Mouse (Mus musculus): Measurements from ENCODE around the gene Sec14l4.
A peak's percentile ranks its signal among the peaks of the same experiment; 100 is the strongest.
"Not testable (repeated sequence)": the region's sequence is repeated elsewhere in the genome, so short reads cannot be mapped to it uniquely, and the experiment has no call there.

Gene Sec14l4

DNA sequence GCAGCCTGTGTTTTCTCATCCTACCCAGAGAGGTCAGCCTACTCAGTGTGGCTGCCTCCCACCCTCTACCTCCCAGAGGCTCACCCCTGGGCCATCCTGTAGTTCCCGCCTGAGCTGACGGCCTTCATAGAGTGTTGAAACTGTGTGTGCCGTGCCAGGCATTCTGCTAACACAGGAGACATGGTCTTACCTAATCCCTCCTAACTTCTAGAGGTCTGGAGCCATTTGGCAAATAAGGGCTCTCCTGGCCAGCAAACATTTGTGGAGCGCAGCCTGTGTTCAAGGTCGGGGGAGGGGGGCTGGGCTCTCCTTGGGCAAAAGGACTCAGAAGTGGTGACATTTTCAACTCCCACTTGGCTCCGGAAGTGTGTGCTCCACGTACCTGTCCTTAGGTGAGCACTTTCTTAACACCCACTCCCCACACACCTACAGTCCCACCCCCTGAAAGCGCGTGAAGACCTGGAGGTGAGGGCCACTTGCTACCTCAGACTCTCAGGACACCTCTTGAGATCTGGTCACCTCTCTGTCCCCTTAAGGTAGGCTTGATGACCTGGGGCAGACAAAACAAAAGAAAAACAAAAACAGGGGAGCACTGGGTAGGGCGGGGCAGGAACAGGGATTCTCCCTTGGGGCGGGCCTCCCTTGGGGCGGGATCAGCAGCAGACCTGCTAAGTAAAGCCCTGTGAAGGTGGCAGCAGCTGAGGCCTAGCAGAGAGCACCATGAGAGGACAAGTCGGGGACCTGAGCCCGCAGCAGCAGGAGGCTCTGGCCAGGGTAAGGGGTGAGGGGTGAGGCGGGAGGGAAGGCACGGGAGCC, at the start of gene Sec14l4:
Gene Sec14l4 (plus strand): TSS at position 337 of the 816 bp plus-strand sequence.
- DNase-seq (ENCODE audit: low read depth, low spot score) = no peak

DNA sequence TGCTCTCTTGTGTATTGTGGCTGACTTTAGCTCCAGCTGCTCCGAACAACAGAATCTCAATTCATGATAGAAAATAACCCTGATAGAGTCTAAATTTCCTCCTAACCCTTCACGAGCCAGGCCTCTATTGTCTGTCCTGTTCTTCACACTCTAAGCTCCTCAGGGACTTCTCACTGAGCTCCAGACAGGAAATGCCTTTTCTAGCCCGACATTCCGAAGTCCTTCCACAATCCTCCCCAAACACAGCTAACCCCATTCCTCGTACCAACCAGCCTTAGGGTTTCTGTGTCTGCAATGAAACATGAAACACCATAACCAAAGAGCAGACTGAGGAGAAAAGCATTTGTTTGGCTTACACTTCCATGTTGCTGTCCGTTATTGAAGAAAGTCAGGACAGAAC, 49.7 kb upstream of the Sec14l4 start:
- DNase-seq (ENCODE audit: low read depth, low spot score) = no peak

DNA sequence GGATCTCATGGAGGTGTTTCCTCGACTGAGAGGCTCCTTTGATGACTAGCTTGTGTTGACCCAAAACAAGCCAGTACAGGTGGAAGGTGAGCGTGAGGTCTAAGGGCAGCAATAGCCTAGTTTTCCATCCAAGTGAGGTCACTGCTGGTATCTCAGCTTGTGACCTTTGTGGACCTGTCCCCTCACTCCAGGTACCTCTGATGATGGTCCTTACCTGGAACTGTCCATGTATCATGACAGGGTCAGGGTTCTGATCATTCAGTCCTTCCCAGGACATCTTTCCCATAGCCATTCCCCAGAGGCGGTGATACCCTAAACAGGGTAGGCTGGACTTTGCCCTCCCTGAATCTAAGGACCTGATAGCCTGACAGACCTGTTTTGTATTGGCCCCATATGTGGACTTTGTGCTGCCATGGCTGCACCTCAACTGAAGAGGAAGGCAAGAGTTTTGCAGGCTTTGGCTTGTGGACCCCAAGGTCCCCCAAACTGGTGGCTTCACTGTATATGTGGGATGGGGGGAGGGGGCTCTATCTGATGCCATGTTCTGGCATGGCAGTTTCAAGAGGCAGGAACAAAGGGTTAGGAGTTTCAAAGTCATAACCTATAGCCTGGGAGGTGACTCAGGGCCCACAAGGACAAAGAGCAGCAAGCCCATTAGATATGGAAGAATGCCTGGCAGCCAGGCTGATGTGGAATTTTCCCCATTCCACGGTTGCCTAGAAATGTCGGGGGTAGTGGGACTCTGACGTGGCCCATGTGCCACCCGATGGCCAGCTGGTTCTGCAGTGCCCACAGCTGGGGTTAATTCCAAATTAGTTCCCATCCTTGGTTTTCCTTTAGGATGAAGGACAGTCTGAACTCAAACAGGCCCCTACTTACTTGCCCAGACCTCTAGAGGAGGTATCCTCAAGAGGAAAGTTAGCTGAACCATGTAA, 48.7 kb upstream of the Sec14l4 start:
- no peak for DNase-seq (ENCODE audit: low read depth, low spot score)

DNA sequence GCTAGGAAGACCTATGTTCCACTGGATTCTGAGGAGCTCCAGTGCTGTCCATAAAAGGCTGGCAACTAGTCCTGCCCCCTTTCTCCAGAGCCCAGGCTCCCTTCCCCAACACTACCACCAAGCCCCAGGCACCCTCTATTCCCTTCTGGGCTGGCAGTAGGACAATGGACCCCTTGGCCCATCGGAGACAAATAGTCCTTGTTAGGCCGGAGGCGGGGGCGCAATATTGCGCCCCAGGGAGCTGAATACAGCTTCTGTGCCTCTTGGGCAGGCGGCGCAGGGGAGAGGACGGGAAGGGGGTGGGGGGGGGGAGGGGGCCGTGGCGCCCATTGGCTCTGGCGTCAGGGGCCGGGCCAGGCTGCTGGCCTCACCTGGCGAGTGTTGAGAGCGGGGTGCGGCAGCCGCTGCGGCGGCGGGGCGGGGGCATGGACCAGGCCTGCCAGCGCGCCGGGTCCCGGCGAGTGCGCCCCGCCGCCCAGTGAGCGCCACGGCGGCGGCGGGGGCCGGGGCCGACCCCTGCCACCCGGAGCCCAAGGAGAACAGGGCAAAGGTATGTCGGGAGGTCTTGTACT, 47.9 kb upstream of the Sec14l4 start, which contains the start of gene Gal3st1:
Gene Gal3st1 (plus strand): TSS at position 346 of the 572 bp plus-strand sequence.
- DNase-seq (ENCODE audit: low read depth, low spot score) = no peak

DNA sequence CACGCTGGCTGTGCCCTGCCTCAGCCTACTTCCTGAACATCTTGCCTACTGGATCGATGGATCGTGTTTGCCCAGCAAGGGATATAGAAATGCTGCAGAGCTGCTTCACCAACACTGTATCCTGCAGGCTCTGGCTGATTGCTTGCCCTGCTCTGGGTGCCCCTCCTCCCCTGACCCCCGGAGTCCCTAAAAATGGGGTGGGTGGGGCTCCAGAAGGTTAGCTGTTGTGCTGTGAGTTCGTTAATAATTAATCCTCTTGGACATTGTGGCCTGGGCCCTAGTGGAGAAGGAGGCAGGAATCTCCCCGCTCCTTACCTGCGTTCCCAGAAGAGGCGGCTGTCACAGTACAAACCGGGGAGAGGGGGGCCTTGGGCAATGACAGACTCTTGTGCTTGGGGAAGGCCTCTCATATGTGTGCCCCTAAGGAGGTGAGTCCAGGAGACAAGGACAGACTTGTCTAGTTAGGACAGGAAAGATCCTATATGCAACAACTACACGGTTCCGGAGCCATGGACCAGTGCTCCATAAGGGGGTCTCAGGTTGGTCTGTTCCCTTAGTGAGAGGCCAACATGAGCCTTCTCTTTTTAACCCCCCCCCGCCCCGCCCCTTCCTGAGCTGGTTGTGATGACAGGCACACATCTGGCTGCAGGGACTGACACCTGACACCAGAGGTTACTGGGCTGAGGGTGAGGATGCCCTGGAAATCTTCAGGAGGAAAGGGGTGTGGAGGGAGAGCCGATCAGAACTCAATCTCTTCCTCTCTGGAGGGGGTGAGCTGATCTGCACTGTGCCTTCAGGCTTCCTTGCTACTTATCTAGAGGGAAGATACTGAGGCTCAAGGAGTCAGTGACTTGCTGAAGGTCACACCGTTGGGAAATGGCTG, 47.2 kb upstream of the Sec14l4 start:
- no peak for DNase-seq (ENCODE audit: low read depth, low spot score)

DNA sequence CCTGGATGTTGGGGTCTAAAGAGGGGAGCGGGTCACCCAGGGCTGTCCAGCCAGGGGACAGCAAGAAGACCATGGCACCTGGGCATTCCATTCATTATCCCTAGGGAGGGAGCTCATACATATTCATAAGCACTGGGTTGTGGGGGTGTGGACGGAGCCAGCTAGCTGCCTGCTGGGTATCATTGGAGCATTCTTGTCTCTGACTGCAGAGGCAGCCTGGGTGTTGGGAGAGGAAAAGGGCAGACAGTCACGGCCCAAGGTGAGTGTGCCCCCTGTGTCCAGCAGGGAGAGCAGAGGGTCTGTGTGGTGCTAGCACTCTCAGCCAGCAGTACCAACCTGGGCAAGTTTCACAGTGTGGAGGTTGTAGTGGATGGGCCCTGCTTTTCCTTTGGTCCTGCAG, 41.5 kb upstream of the Sec14l4 start:
- no peak for DNase-seq (ENCODE audit: low read depth, low spot score)

DNA sequence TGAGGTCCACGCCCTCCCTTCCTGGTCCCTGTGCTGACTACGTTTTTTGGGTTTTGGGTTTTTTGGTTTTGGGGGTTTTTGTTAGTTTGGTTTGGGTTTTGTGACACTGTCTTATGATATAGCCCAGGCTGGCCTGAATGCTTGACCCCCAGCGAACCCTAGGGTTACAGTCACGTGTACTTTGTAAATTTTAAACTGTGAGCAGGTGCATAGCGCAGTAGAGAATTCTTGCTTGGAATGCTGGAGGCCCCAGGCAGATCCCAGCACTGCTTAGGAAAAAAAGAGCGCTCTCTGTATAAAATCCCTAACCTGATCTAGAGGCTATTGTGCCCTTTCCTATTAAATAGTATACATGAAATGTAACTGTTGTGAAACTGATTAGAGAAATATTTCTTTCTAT, 38.1 kb upstream of the Sec14l4 start:
- no peak for DNase-seq (ENCODE audit: low read depth, low spot score)

DNA sequence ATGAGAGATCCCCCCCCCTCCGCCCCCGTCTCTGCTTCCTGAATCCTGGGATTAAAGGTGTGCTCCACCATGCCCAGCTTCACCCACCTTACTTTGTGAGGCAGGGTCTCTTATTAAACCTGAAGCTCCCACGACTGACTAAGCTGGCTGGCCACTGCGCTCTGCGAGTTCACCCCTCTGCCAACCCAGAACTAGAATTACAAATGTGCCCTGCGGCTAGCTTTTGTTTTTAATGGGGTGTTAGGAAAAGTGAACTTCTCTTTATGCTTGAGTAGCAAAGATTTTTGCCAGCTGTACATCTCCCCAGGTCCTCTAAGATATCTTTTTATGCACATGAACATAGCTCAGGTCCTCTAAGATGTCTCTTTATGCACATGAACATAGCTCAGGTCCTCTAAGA, 37.3 kb upstream of the Sec14l4 start:
- no peak for DNase-seq (ENCODE audit: low read depth, low spot score)

DNA sequence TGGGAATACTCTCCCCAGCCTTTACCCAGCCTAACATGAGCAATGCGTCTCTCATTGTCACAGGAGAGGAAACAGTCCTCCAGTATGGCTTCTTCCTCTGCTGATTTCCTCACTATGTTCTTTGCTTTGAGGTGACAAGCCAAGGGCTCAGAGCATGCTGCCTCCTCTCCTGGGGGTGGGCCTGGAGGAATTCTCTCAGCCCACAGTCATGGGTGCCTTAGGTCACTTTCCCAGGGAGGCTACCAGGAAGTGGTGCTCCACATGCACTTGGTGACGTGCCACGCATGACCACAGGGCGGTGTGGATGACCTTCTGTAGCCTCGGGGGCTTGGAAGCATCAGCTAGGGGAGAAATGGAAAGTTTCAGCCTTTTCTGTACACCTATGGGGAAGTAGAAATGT, 35.8 kb upstream of the Sec14l4 start:
- DNase-seq (ENCODE audit: low read depth, low spot score) = no peak

DNA sequence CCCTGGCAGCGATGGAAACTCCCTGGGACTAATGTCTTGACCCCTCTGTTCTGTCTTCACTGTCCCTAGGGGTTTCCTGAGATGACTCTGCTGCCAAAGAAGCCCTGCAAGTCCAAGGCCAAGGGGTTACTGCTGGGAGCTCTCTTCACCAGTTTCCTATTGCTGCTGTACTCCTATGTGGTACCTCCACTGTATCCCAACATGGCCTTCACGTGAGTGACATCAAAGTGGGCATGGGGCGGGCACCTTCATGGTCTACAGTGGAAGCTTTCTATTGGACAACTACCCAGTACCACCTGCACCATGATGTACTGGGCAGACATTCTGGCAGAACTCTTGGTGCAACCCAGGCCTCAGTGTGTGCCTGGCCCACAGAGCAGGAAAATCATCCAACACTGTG, 34.4 kb upstream of the Sec14l4 start:
- no peak for DNase-seq (ENCODE audit: low read depth, low spot score)

DNA sequence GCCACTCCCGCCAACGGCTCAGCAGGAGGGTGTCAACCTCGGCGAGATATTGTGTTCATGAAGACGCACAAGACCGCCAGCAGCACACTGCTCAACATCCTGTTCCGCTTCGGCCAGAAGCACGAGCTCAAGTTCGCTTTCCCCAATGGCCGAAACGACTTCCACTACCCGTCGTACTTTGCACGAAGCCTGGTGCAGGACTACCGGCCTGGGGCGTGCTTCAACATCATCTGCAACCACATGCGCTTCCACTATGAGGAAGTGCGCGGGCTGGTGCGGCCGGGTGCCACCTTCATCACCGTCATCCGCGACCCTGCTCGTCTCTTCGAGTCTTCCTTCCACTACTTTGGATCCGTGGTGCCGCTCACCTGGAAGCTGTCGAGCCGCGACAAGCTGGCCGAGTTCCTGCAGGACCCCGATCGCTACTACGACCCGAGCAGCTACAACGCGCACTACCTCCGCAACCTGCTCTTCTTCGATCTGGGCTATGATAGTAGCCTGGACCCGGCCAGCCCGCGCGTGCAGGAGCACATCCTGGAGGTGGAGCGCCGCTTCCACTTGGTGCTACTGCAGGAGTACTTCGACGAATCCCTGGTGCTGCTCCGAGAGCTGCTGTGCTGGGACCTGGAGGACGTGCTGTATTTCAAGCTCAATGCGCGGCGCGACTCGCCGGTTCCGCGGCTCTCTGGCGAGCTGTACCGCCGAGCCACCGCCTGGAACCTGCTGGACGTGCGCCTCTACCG, 33.1 kb upstream of the Sec14l4 start:
- no peak for DNase-seq (ENCODE audit: low read depth, low spot score)

DNA sequence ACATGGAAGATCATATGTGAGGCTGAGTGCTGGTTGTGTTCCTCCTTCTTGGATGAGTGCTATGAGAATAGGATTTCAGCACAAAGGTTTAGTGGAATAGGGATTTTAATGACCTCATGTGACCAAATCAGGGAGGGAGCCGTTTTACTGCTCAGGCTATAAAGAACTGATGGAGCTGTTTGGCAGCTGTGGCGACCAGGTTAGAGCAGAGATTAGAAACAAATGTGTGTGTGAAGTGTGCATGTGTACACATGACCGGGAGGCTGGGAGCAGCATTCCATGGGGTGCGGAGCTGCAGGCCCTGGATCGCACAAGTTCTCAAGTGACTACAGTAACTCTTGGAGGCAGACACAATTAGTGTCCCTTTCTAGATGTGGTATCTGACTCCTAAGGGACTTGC, 31.7 kb upstream of the Sec14l4 start:
- no peak for DNase-seq (ENCODE audit: low read depth, low spot score)

DNA sequence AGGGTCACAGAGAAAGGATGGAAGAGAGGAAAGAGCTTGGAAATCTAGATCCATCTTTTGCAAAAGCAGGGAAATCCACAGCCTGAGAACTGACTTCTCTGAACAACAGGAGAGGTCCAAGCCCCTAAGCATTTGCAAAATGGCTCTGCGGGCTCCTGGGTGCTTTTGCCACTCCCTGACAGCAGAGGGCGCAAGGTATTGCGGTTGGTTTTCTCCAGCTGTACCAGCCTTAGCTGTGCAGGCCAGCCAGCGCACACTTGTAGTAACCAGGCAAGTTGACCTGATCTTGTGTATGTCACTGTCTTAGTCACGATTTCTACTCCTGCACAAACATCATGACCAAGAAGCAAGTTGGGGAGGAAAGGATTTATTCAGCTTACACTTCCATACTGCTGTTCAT, 29.7 kb upstream of the Sec14l4 start:
- DNase-seq (ENCODE audit: low read depth, low spot score) = peak; percentile 7

DNA sequence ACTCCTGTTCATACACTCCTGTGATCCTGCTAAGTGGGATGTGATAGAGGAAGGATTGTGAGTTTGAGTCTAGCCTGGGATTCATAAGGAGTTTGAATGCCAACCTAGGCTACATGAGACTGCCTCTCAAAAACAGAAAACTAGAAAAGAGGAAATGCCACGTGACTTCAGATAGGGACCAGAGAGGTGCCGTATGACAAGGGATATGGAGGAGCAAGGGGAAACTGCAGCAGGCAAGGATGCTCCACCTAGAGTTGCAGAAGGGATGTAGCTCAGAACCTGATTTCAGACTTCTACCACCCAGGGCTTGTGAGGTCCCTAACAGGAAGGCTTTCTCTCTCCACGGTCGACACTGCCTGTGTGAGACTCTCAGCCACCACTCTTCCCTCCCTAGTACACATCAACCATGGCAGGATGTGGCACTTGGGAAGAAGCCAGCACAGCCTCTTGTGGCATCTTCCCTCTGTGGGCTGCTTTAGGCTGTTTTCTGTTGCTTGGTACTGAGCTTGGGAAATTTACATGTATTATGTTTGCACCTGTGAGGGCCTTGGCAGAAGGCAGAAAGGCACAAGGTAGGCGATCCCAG, 25.9 kb upstream of the Sec14l4 start:
- no peak for DNase-seq (ENCODE audit: low read depth, low spot score)

DNA sequence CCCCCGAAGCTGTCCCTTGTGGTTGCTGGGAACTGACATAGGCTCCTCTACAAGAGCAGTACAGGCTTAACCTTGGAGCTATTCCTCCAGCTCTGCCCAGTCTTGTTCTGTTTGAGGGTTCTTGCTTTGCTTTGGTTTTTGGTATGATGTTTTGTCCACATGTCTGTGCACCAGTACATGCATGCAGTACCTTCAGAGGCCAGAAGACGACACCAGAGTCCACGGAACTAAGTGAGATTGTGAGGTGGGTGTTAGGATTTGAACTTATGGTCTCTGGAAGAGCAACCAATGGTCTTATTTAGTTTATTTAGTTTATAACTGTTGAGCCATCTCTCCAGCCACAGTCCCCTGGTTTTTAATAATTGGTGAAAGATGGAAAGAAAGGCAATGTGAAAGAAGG, 24.8 kb upstream of the Sec14l4 start:
- DNase-seq (ENCODE audit: low read depth, low spot score) = no peak

DNA sequence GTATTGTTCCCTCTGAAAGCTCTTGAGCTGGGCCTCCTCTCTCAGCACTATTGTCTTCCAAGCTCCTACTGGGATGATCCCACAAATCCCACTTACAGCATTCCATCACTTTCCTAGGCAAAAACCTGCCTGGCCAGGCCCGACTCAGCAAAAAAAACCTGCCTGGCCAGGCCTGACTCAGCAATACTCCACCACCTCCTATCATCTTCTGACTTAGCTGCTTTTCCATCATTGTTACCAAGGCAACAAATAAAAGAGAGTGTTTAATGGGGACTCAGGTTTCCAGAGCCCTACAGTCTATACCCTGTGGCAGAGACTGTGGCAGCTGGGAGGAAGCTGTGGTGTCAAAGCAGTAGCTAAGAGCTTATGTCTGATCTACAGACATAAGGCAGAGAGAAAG, 18.6 kb upstream of the Sec14l4 start:
- no peak for DNase-seq (ENCODE audit: low read depth, low spot score)

DNA sequence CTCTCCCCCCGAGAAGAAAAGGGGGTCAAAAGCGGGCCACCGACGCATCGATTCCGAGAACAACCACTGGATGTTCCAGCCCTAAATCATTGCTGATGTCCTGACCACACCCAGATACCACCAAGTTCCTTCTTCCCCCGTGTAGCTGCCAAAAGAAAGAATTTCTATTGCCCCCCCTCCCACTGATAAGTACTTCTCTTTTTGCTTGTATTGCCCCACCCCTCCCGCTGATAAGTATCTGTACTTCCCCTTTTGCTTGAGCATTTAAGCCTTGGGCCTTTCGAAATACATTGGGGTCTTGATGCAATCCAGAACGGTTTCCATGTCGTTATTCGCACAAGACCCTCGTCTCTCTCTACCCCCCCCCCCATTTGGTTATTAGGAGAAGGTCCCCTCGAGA, 15.5 kb upstream of the Sec14l4 start:
- DNase-seq (ENCODE audit: low read depth, low spot score) = not testable (repeated sequence)

DNA sequence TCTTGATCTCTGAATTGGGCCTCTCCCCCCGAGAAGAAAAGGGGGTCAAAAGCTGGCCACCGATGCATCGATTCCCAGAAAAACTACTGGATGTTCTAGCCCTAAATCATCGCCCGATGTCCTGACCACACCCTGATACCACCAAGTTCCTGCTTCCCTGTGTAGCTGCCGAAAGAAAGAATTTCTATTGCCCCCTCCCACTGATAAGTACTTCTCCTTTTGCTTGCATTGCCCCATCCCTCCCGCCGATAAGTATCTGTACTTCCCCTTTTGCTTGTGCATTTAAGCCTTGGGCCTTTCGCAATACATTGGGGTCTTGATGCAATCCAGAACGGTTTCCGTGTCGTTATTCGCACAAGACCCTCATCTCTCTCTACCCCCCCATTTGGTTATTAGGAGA, 9.2 kb upstream of the Sec14l4 start:
- not testable (repeated sequence) for DNase-seq (ENCODE audit: low read depth, low spot score)

DNA sequence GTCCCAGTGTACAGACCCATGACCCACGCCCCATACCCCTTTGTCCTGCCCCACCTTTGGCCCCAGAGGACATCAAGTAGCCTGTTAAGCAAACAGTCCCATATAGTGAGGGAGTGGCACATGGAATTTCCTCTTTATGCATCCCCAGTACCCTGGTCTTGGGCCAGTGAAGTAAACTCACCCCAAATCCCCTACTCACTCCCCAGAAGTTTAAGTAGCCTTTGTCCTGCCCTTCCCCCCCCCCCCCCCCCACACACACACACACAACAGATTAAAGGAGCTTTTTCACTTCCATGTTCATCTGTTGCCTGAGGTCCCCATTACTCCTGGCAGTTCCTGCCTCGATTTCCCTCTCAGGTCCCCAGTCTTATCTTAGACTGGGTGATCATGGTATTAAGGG, 7.9 kb upstream of the Sec14l4 start:
- DNase-seq (ENCODE audit: low read depth, low spot score) = no peak

DNA sequence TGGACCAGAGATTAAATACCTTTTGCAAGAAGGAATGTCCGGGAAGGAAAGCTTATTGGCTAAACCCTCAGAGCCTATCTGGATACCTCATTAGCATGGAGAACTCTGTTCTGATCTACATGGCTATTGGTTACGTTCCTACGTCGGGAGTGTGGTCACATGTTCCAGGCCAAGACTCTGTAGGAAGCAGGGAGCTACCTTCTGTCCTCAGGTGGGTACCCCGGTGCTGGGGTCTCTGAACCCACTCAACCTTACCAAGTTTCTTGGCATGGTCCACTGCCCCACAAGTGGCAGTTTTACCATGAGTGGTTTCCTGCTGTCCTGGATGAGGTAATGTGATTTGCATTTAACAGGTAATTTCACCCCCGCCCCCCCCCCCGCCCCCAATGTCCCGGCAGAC, 4.2 kb upstream of the Sec14l4 start:
- DNase-seq (ENCODE audit: low read depth, low spot score) = no peak

All from skeletal muscle tissue, adult 2 months (tissue).